Mouse (Mus musculus) heart, embryonic 12.5 days (tissue): ENCODE results near the gene Tas2r135. TPM values are rescaled to one million over a fixed set of nuclear protein-coding genes. Genes with fewer than 3 reads are reported as not detected.

Experiments
- ATAC-seq: fragments of 200-750 bp; cut with Nextera tagmentation; 2 replicates; pipeline ENCODE4 v1.8.0; 2017; ENCODE audit warnings: moderate TSS enrichment, moderate library complexity; ENCODE audit not compliant: insufficient number of reproducible peaks, low FRiP score
- H3K27ac ChIP-seq: fragments of 300-500 bp; sonication (generic); 2 replicates; pipeline ENCODE4 v1.5.1; 2016; ENCODE audit warnings: mild to moderate bottlenecking, moderate library complexity; ENCODE audit not compliant: poor library complexity, severe bottlenecking
- H3K27me3 ChIP-seq: fragments of 300-500 bp; sonication (generic); replicated peaks from 2 replicates; pipeline ENCODE4 v1.6.1; 2016; ENCODE audit warnings: mild to moderate bottlenecking, moderate library complexity
- H3K36me3 ChIP-seq: fragments of 300-500 bp; sonication (generic); 2 replicates; pipeline ENCODE4 v1.6.1; 2016; ENCODE audit warnings: mild to moderate bottlenecking, moderate library complexity
- H3K4me1 ChIP-seq: fragments of 300-500 bp; sonication (generic); replicated peaks from 2 replicates; pipeline ENCODE4 v1.6.1; 2016; ENCODE audit warnings: mild to moderate bottlenecking
- H3K4me2 ChIP-seq: fragments of 300-500 bp; sonication (generic); 2 replicates; pipeline ENCODE4 v1.6.1; 2016; ENCODE audit warnings: mild to moderate bottlenecking, moderate library complexity
- H3K4me3 ChIP-seq: fragments of 300-500 bp; sonication (generic); 2 replicates; pipeline ENCODE4 v1.5.1; 2016; ENCODE audit warnings: mild to moderate bottlenecking
- H3K9ac ChIP-seq: fragments of 300-500 bp; sonication (generic); 2 replicates; pipeline ENCODE4 v1.6.1; 2016; ENCODE audit warnings: mild to moderate bottlenecking, moderate library complexity
- H3K9me3 ChIP-seq: fragments of 300-500 bp; sonication (generic); replicated peaks from 2 replicates; pipeline ENCODE4 v1.6.1; 2016; ENCODE audit warnings: mild to moderate bottlenecking, moderate library complexity
- WGBS: fragments of 180-500 bp; shearing (Covaris S2); methylation state at CpG from one replicate; pipeline ENCODE4 v1.1.7; 2016; 5-methylcytosine and 5-hydroxymethylcytosine counted together
- polyA plus RNA-seq: library from polyadenylated mRNA; unstranded; fragments of >200 nt; fragmentation: Nextera tagmentation; extraction: Ambion mirVana; gene quantifications from 2 replicates; pipeline ENCODE4 v1.2.1, GENCODE M21; 2016

Gene Tas2r135
- not detected in 2 replicates for polyA plus RNA-seq

DNA sequence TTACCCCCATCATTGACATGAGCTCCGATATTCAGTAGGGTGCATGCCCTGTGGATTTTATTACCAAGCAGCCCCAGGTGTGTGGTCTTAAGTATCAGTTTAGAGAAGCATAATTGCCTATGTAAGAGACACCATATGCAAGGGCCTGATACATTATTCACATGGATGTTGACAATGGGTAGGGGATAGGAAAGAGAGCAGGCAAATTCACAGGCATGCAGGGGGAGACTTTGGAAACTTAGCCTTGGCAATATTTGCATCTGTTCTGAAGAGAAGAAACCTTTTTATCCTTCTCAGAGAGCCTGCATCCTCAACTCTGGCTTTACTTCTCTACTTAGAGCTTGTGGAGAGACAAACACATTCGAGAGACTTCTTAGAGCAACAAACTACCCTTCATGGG is at the start of gene Tas2r135:
Gene Tas2r135 (plus strand): TSS at position 301 of the 400 bp plus-strand sequence.
- no peak within 1 kb of the TSS for H3K4me3 ChIP-seq
- H3K36me3 ChIP-seq: no peaks in the 10 kb centered on the region
- H3K9ac ChIP-seq: no peak within 1 kb of the TSS
- 72% methylated on average over 2 of the region's 2 CpGs for WGBS
- peaks cover 8% of the 10 kb centered on the region for H3K4me1 ChIP-seq
- ATAC-seq: no peak
- no peak within 1 kb of the TSS for H3K4me2 ChIP-seq
- H3K27me3 ChIP-seq: peaks cover 9% of the 10 kb centered on the region; the same call in 1 of the 2 replicates
- H3K27ac ChIP-seq: no peak within 1 kb of the TSS
- no peaks in the 10 kb centered on the region for H3K9me3 ChIP-seq

DNA sequence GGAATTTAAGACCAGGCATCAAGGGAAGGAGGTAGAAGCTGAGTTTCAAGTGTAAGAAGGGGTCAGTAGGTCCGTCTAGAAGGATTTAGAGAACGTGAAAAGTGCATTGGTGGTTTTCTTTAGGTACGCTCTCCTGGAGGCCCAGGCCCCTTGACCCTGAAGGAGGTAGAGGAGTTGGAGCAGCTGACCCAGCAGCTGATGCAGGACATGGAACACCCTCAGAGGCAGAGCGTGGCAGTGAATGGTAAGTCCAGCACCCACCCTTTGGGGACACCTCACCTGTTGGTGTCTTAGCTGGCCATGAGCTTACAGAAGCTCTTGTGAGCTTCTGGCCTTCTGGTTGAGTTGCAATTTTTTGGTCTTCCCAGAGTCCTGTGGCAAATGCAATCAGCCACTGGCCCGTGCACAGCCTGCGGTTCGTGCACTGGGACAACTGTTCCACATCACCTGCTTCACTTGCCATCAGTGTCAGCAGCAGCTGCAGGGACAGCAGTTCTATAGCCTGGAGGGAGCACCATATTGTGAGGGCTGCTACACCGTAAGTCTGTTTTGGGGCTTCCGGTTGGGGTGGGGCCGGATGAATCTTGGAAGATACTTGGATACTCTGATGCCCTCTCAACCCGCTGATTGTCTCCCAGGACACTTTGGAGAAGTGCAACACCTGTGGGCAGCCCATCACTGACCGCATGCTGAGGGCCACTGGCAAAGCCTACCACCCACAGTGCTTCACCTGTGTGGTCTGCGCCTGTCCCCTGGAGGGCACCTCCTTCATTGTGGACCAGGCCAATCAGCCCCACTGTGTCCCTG is 49.2 kb upstream of the Tas2r135 start:
- Histone ChIP-seq H3K27me3 (no peaks in the 10 kb centered on the region), H3K9me3 (no peaks in the 10 kb centered on the region), H3K27ac (peak overlapping the region; percentile 100), H3K9ac (peak overlapping the region; percentile 22; the same call in 1 of the 2 replicates), H3K36me3 (peaks cover 95% of the 10 kb centered on the region), H3K4me2 (peak overlapping the region; percentile 99), H3K4me1 (peaks cover 96% of the 10 kb centered on the region), H3K4me3 (no peak overlapping the region)
- whole genome bisulfite sequencing: 88% methylated on average over 13 of the region's 13 CpGs
- ATAC-seq: no peak

DNA sequence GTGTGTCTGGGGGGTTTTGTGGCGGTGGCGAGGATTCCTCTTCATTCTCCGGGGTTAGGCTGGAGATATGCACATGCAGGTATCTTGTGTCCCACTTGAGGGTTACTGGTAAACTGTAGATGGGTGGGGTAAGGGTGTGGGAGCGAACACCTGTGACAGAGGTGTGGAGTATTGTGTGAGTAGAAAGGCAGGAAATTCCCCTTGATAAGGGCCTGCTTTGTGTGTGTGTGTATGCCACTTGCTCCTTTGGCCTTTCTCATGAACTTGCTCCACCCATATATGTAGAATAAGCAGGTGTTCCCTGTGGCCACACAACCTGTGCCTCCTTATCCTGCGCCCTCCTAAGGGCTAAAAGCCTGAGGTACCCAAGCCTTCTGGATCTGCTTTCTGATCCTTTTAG is 48.3 kb upstream of the Tas2r135 start:
- Histone ChIP-seq H3K27me3 (no peaks in the 10 kb centered on the region), H3K36me3 (peaks cover 92% of the 10 kb centered on the region), H3K9ac (peak overlapping the region; percentile 21; the same call in 1 of the 2 replicates), H3K4me1 (peaks cover 96% of the 10 kb centered on the region), H3K9me3 (no peaks in the 10 kb centered on the region), H3K4me3 (no peak overlapping the region), H3K27ac (peak overlapping the region; percentile 48; the same call in 1 of the 2 replicates), H3K4me2 (no peak overlapping the region)
- 86% methylated on average over 5 of the region's 5 CpGs for WGBS
- ATAC-seq: no peak

DNA sequence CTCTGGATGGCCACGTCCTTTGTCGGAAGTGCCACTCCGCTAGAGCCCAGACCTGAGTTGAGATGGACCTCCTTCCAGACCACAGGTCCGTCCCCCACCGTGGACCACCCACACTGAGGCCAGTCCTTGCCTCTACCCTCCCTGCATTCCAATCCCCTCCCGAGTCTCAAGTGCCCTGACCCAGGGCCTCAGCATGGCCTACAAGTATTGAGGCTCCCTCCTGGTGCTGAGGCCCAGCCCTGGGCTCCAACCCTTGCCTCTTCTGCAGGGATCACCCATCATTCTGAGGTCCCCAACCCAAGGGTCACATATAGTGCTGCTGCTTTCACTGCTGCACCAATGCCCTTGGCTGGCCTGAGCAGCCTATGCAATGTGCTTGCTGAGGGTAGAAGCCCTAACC is 47.3 kb upstream of the Tas2r135 start:
- Histone ChIP-seq H3K4me3 (no peak overlapping the region), H3K4me1 (peaks cover 96% of the 10 kb centered on the region), H3K27ac (peak overlapping the region; percentile 48), H3K9me3 (no peaks in the 10 kb centered on the region), H3K4me2 (no peak overlapping the region), H3K9ac (peak overlapping the region; percentile 13; the same call in 1 of the 2 replicates), H3K36me3 (peaks cover 82% of the 10 kb centered on the region), H3K27me3 (no peaks in the 10 kb centered on the region)
- WGBS: 49% methylated on average over 6 of the region's 6 CpGs
- no peak for ATAC-seq

DNA sequence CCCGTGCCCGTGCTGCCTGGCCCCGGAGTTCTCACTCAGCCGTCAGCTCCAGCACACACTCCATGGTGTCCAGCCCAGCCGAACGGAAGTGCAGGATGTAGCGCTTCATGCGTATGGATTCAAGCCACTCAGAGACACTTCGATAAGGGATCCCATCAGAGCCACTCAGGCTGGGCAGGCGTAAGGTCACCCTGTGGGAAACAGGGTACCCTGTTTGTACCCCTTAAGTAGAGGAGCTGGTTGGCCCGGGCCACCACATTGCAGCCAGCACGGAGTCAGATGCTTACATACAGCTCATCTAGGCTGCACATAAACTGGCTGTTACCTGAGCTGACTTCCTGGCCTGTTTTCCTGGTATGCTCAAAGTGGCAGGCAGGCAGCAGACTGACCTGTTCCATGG is 46.3 kb upstream of the Tas2r135 start:
- Histone ChIP-seq H3K9me3 (no peaks in the 10 kb centered on the region), H3K9ac (no peak overlapping the region), H3K36me3 (peaks cover 73% of the 10 kb centered on the region), H3K27ac (peak overlapping the region; percentile 76), H3K27me3 (no peaks in the 10 kb centered on the region), H3K4me1 (peaks cover 95% of the 10 kb centered on the region), H3K4me2 (no peak overlapping the region), H3K4me3 (no peak overlapping the region)
- WGBS: 80% methylated on average over 12 of the region's 12 CpGs
- no peak for ATAC-seq

DNA sequence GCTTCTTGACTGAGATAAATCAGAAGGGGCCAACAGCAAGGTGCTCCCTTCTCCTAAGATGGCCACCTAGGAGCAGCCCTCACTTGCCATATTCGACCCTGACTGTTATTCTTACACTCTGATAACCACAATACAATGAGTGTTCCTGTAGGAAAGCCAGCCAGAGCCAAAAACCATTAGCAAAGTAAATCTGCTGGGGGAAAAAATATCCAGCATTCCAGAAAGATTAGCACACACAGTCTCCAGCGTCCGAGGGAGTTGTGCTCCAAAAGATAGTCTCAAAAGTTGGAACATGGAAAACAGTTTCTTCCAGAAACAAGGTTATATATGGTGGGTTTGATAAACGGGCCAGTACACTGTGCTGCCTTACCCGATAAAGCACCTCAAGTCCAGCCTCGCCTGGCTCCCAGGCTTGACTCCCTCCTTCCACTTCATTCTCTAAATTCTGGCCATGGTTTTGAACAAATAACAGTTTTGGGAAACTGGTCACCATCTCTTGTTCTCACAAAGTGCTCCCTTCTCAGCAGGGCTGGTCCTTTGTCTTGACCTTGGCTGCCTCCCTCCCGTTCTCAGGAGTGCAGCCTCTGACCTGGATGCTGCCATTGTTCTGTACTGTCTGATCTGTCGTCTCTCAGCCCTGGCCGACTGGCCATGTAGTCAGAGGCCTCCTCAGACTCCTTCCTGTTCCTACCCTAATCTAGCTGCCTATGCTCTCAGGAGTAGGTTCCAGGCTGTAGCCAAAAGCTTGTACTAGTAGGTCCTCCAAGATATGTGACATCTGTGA is 45.7 kb upstream of the Tas2r135 start:
- H3K4me2 ChIP-seq: no peak overlapping the region
- peak; percentile 33 for ATAC-seq
- 26% methylated on average over 9 of the region's 9 CpGs for WGBS
- peak overlapping the region; percentile 76 for H3K27ac ChIP-seq
- H3K9ac ChIP-seq: no peak overlapping the region
- no peak overlapping the region for H3K4me3 ChIP-seq
- H3K9me3 ChIP-seq: no peaks in the 10 kb centered on the region
- H3K36me3 ChIP-seq: peaks cover 72% of the 10 kb centered on the region
- H3K27me3 ChIP-seq: no peaks in the 10 kb centered on the region
- H3K4me1 ChIP-seq: peaks cover 89% of the 10 kb centered on the region

DNA sequence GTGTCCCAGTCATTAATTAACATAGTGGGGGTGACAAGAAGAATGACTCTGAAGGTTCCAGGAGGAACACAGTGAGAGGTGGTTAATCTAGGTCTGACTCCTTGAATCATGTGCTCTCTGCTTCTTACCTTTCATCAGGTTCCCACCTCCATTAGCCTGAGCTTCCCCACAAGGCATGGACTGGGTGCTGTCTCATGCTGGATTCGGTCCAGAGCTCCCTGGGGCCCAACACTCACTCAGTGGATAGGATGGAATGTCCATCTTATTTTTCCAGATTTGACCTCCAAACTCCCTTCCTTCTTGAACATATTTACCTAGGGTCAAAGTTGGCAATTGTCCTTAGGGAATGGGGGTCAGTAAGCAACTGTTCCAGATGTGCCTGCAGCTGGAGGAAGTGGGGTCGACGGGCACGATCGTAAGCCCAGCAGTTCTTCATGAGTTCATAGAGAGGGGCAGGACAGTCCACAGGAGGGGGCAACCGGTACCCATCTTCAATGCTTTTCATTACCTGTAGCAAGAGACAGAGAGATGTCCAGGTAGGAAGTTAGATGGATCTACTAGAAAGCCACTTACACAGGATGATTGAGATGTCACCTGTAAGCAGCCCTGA is 44.9 kb upstream of the Tas2r135 start:
- ATAC-seq: no peak
- Histone ChIP-seq H3K36me3 (peaks cover 67% of the 10 kb centered on the region), H3K4me3 (no peak overlapping the region), H3K9ac (no peak overlapping the region), H3K27ac (peak overlapping the region; percentile 76; the same call in 1 of the 2 replicates), H3K27me3 (no peaks in the 10 kb centered on the region), H3K4me2 (no peak overlapping the region), H3K4me1 (peaks cover 81% of the 10 kb centered on the region), H3K9me3 (no peaks in the 10 kb centered on the region)
- WGBS: 93% methylated on average over 6 of the region's 6 CpGs

DNA sequence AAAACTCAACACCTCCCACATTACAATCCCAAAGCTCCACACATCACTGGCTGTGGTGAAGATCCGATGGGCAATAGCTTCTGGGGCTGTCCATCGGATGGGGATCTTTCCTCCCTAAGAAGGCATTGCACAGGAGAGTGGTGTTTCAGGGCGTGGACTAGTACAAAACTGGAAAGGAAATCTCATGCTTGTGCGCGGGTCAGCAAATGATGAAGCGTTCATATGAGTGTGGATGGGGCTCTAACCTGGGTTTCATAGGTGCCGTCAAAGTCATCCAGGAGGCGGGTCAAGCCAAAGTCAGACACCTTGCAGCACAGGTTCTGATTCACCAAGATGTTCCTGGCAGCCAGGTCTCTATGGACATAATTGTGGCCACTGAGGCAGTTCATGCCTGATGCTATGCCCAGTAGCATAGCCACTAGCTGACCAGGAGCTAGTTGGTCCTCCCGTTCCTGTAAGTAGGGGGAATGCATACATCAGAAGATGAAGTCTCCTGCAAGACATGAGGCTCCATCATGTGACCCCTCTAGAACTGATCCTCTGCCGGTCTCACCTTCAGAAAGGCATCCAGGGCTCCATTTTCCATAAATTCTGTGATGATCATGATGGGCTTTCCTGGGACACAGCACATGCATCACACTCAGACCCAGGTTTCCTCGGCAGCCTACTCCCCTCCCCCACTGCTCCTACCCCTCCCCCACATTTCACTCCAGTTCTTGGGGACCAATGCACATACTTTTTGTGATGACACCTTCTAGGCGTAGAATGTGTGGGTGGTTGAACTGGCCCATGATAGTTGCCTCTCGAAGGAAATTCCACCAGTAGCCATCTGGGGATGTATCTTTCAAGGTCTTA is 44.0 kb upstream of the Tas2r135 start:
- Histone ChIP-seq H3K9ac (no peak overlapping the region), H3K36me3 (peaks cover 58% of the 10 kb centered on the region), H3K27ac (0 out of 2 replicates have a peak overlapping the region, but pooled peaks have one; percentile 19), H3K4me1 (peaks cover 72% of the 10 kb centered on the region), H3K27me3 (no peaks in the 10 kb centered on the region), H3K4me3 (no peak overlapping the region), H3K4me2 (no peak overlapping the region), H3K9me3 (no peaks in the 10 kb centered on the region)
- WGBS: 88% methylated on average over 13 of the region's 13 CpGs
- no peak for ATAC-seq

DNA sequence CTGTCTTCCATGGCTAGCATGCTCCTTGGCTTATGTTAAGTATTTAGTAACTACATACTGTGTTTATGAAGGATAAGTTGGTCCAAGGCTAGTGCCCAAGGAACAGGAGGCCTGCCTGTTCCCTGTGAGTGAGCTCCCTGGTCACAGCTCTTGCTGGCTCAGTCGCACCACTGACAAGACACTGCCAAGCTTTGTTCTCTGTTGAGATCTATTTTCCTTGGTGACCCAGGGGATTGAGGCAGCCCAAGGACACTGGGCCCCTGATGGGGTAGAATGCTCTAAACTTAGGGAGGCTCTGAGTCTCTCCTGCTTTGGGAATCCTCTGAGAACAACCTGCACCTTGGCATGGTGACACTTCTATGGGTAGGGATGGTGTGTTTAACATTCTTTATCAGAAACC is 43.2 kb upstream of the Tas2r135 start:
- 51% methylated on average over 1 of the region's 1 CpGs for WGBS
- Histone ChIP-seq H3K36me3 (peaks cover 50% of the 10 kb centered on the region), H3K9ac (no peak overlapping the region), H3K4me2 (no peak overlapping the region), H3K27ac (0 out of 2 replicates have a peak overlapping the region, but pooled peaks have one; percentile 19), H3K27me3 (no peaks in the 10 kb centered on the region), H3K4me1 (peaks cover 64% of the 10 kb centered on the region), H3K9me3 (no peaks in the 10 kb centered on the region), H3K4me3 (no peak overlapping the region)
- ATAC-seq: no peak

DNA sequence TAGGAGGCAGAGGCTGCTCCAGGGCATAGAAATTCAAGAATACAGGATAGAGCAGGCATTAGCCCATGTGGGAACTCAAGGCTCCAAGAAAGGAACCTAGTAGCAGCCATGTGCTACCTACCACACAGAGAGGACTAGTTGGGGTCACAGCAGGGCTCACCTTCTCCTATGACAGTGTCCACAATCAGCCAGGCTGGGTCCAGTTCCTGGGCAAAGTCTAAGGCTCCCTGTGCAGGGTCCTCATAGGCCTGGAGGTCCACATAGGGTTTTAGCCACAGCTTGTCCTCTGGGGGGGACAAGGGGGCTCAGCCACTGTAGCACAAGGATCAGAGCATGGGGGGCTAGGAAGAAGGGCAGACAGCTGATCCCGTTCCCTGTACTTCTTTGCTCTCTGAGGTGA is 42.7 kb upstream of the Tas2r135 start:
- H3K9ac ChIP-seq: 0 out of 2 replicates have a peak overlapping the region, but pooled peaks have one; percentile 44

More for the DNA sequence above, 42.7 kb upstream of the Tas2r135 start:
- H3K4me2 ChIP-seq: no peak overlapping the region
- peak overlapping the region; percentile 54; the same call in 1 of the 2 replicates for H3K27ac ChIP-seq
- no peak overlapping the region for H3K4me3 ChIP-seq
- H3K27me3 ChIP-seq: no peaks in the 10 kb centered on the region
- H3K9me3 ChIP-seq: no peaks in the 10 kb centered on the region
- peaks cover 59% of the 10 kb centered on the region for H3K4me1 ChIP-seq
- peaks cover 45% of the 10 kb centered on the region for H3K36me3 ChIP-seq
- no peak for ATAC-seq
- 50% methylated on average over 1 of the region's 1 CpGs for WGBS
